In genomic region chr11:3412111-3412510, GRCm38 (mm10) we compare ENCODE assay signal across 36 mouse cellular contexts.
"Had no signal": no experiment of that assay in that cellular context is flagged by ENCODE, and none has a peak within 500 bp of the region (broad histone marks: within the 10 kb centered on the region; RNA-seq: fewer than 3 reads in every experiment).

No protein-coding gene starts in this region.

- H3K4me3 ChIP-seq: heart, adult 2 months; heart, embryonic 10.5 days; heart, embryonic 12.5 days; heart, embryonic 13.5 days; heart, embryonic 15.5 days; hindbrain, embryonic 10.5 days; hindbrain, embryonic 12.5 days; hindbrain, embryonic 13.5 days; hindbrain, embryonic 15.5 days; intestine, embryonic 15.5 days; kidney, embryonic 15.5 days; layer of hippocampus, adult 2 months had no signal

- H3K9me3 ChIP-seq: heart, embryonic 10.5 days; heart, embryonic 12.5 days; heart, embryonic 13.5 days; heart, embryonic 15.5 days; hindbrain, embryonic 10.5 days; hindbrain, embryonic 12.5 days; hindbrain, embryonic 13.5 days; hindbrain, embryonic 15.5 days; intestine, embryonic 15.5 days; kidney, embryonic 15.5 days had no signal

- H3K4me2 ChIP-seq: heart, embryonic 11.5 days; heart, embryonic 12.5 days; heart, embryonic 13.5 days; heart, embryonic 15.5 days; hindbrain, embryonic 12.5 days; hindbrain, embryonic 13.5 days; hindbrain, embryonic 14.5 days; hindbrain, embryonic 15.5 days; intestine, embryonic 15.5 days; kidney, embryonic 15.5 days had no signal

- H3K27me3 ChIP-seq: heart, embryonic 12.5 days; heart, embryonic 13.5 days; heart, embryonic 15.5 days; hindbrain, embryonic 12.5 days; hindbrain, embryonic 13.5 days; hindbrain, embryonic 15.5 days; intestine, embryonic 15.5 days; kidney, embryonic 15.5 days had no signal

- ATAC-seq: hindbrain, embryonic 16.5 days; hindbrain, postnatal 0 days; inflammation-experienced regulatory T-cells, adult 6 months; intestine, embryonic 15.5 days; intestine, embryonic 16.5 days; intestine, postnatal 0 days had no signal

- H3K9ac ChIP-seq: heart, embryonic 12.5 days; heart, embryonic 13.5 days; heart, embryonic 15.5 days; hindbrain, embryonic 12.5 days; hindbrain, embryonic 13.5 days; hindbrain, embryonic 14.5 days; hindbrain, embryonic 15.5 days; intestine, embryonic 15.5 days; kidney, embryonic 15.5 days had no signal

- DNase-seq: heart, adult 18-20 months; heart, adult 2 months; heart, postnatal 10 days; heart, postnatal 14 days; heart, postnatal 36 days; heart, postnatal 4 days; kidney, adult 11 months; kidney, adult 18-20 months; kidney, adult 2 months; kidney, adult 8-10 months; kidney, adult 9 months; kidney, postnatal 10 days; kidney, postnatal 14 days; kidney, postnatal 25 days; kidney, postnatal 36 days; kidney, postnatal 4 days; layer of hippocampus, adult 9-11 months had no signal

- H3K27ac ChIP-seq: heart, adult 2 months; heart, embryonic 10.5 days; heart, embryonic 13.5 days; heart, embryonic 15.5 days; hindbrain, embryonic 10.5 days; hindbrain, embryonic 12.5 days; hindbrain, embryonic 13.5 days; hindbrain, embryonic 14.5 days; hindbrain, embryonic 15.5 days; hindbrain, postnatal 0 days; intestine, embryonic 15.5 days; kidney, embryonic 15.5 days; kidney, postnatal 0 days; layer of hippocampus, adult 2 months had no signal
